Mouse (Mus musculus): Measurements from ENCODE around the gene Lgals3bp.

DNA sequence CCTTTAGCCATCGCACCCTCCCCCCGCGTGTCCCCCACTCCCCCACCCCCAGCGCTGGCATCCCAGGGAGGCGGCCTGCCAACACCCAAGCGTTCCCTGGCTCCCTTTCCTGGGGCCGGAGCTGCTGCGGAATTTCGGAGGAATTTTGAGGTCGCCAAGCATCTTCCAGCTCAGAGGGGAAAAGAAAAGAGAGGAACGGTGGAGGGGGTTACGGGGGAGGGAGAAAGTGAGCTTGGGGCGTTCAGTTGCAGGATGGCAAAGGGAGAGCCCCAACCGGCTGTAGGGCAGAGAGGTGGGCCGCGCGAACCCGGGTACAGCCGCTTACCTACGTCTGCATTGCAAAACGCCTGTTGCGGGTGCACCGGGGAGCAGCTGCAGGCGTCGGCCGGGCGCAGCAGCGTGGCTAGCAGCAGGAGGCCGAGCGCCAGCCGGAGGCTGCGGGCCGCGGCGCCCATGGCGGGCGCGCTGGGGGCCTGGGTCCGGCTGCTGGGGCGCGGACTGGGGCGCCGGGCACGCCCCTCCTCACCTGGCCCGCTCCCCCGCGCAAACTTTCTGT is 47.2 kb downstream of the Lgals3bp start:
- TF ChIP-seq CTCF (IDR thresholded peaks at IDR 0.05; ENCODE audit: low read depth) (no peak), EP300 (IDR thresholded peaks at IDR 0.05; ENCODE audit: low read depth) (no peak)

All from liver, embryonic 14.5 days (tissue).